Mouse (Mus musculus) common myeloid progenitor, adult 5-6 weeks (primary cell): Measurements from ENCODE around the gene Abcc3. TPM values are rescaled to one million over a fixed set of nuclear protein-coding genes. Genes with fewer than 3 reads are reported as not detected.
"Not testable (repeated sequence)": the region's sequence is repeated elsewhere in the genome, so short reads cannot be mapped to it uniquely, and the experiment has no call there.

Source experiments
- ATAC-seq: replicated peaks from 2 replicates; pipeline ENCODE4 v1.8.0; 2016; ENCODE audit warnings: low read depth, mild to moderate bottlenecking, moderate TSS enrichment, inconsistent platforms; ENCODE audit not compliant: poor library complexity, severe bottlenecking
- total RNA-seq: library from RNA; stranded (forward); fragments of 200-1000, 187-1606 nt; gene quantifications from 2 replicates; pipeline ENCODE4 v1.2.3, GENCODE M21; 2017

Abcc3 gene
- total RNA-seq, 1 experiment from 2014 or later: 0.27 TPM

DNA sequence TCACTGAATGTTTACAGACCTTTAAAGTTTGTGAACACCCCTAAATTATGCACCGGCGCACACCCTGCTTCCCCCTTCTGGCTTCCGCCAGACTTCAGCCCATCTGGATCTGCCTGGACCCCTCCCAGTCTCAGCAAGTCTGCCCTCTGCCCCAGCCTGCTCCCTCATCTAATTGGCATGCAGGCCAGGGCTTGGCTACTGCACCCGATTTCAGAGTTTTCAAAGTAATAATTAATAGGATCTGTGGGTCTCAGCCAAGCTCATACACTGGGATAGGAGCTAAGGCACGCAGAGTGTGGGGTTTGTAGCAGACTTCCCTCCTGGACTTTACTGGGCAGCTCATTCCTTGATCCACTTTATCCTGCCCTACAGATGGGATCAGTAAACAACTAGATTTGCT is 11.4 kb upstream of the Abcc3 start:
- ATAC-seq: no peak

DNA sequence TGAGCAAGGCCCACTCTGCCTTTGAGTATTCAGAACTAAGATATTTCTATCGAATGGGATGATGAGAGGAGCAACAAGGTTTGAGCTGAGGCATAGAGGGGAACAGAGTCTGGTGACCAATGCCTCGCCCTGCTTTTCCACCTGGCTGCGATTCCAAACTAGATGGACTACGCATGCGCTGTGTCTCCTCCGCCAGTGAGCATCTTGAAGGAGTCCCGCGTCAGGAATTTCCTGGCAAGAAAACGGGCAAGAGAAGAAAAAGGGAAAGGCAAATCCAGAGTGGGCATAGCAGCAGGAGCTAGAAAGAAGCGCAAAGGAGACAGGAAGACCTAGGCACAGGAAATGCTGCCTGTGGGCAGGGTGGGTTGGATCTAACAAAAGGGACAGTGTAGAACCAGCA is 11.0 kb upstream of the Abcc3 start:
- ATAC-seq: no peak

DNA sequence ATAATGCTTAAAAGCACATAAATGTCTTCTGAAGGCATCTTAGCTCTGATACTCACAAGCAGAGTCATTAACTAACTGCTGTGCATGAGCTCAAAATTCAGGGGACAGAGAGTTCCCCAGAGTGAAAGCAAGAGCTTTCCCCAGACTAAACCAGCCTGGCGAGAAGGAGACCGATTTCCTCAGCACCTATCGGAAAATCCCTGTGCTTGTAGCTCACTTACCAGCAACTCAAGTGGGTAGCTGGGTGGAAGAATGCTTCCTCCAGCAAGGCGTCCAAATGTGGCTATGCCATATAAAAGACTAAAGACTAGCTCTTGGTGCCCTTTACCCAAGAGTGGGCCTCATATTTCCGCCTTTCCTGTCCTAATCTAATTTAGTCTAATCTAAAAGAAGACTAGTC is 9.9 kb upstream of the Abcc3 start:
- ATAC-seq: no peak

DNA sequence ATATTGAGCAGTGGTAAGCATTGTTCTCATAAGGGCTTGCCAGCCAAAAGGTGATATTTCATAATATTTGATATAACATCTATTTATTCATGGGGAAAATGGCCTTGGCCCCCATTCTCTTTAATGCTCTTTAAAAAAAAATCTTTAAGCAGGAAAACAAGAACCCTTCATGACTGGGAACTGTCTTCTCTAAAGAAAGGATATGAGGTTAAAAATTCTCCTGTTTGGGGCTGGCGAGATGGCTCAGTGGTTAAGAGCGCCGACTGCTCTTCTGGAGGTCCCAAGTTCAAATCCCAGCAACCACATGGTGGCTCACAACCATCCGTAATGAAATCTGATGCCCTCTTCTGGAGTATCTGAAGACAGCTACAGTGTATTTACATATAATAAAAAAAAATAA is 9.2 kb upstream of the Abcc3 start:
- not testable (repeated sequence) for ATAC-seq

DNA sequence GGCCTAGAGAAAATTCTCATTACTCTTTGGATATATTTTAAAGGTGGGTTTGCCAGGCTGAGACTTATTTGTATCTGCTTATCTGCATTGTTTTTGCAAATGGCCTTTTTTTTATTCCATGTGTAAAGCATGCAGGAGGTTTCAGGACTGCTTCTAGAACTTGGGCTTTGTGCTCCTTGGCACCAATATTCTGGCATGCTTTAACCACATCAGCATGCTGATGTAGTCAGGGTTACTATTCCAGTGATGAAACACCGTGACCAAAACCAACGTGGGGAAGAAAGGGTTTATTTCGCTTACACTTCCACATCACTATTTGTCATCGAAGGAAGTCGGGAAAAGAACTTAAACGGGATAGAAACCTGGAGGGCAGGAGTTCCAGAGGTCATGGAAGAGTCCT is 8.2 kb upstream of the Abcc3 start:
- no peak for ATAC-seq

DNA sequence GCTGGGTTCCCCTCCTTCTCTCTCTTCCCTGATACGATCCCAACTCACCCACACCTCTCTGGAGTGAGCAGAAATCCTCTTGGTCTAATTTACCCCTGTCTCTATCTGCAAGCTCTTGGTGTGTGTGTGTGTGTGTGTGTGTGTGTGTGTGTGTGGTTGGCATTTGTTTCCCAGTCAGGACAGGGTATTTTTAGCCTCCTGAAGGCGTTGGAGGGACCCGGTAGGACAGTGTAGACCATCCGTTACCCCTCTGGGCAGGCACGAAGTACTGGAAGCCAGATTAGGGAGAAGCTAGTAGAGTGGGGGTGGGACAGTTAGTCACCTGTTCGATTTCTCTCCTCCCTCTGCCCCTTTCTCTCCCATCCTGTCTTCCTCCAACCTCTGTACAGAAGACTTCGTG is 1.3 kb upstream of the Abcc3 start:
- ATAC-seq: no peak

DNA sequence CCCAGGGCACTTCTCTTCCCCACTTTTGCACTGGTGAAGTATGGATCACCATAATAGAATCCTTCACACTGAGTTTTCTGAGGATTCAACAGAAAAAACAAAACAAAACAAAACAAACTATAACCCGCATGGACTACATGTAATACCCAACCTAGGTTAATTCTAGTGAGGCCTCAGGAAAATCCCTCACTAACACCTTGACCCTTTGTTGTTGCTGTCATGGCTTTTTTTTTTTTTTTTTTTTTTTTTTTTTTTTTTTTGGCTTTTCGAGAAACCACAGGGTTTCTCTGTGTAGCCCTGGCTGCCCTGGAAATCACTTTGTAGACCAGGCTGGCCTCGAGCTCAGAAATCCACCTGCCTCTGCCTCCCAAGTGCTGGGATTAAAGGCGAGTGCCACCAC is 693 bp upstream of the Abcc3 start:
- ATAC-seq: not testable (repeated sequence)

DNA sequence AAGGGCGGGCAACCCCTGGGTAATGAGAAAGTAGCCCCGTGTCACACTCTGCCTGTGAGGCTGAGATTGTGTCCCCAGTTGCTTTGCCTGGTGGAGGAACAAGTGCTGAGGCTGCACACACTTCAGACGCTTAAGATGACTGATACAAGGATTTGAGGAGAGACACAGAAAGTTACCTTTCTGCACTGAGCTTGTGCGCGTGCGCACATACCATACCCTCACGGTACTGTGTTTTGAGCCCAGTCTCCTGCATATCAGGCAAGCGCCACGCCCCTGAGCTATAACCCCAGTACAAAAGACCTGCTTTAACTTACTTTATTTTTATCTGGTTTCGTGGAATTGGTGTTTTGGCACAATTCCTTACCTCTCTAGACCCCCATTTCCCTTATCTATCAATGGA is 1.1 kb downstream of the Abcc3 start:
- ATAC-seq: no peak

DNA sequence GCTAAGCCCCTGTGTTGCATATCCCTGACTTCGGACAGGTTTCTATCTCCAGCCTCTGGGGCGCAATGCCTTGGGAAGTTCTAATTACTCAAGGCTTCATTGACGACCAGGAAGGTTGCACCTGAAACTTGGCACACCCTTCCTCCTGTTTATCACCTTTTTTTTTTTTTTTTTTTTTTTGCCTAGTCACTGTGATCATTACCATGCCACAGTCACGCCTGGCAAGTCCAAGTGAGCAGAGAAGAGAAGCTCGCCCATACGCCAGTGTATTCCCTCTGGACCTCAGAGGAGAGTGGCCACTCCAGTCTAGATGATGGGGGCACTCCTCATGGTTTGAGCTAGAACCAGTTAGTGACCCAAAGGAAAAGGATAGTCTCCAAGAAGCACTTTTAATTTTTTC is 2.0 kb downstream of the Abcc3 start:
- no peak for ATAC-seq

DNA sequence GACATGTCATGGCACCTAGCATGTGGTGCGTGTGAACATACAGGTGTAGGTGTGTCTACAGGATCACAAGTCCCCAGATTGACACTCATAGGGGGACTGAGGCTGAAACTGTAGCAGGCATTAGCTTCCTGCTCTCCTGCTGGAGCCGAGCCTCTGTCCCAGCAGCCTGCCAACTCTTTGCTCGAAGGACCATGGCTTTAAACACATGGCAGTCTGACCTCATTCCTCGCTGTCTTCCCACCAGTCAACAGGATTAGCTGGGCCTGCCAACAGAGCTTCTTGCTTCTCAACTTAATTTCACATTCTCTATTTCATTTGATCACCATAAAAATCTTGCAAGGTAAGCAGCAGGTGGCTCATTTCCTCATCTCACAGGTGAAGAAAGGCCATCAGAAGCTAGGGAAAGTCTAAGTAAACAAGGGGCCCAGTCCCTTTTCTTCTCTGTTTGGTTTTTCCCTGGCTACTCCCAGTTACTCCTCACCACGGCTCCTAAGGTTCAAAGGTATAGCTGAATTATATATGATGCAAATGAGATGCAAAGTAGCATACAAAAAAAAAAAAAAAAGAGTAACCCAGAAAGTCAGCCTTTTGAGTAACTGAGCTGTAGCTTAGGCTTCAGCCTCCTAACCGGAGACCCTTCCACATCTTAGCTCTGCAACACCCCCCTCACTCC is 2.9 kb downstream of the Abcc3 start:
- no peak for ATAC-seq

DNA sequence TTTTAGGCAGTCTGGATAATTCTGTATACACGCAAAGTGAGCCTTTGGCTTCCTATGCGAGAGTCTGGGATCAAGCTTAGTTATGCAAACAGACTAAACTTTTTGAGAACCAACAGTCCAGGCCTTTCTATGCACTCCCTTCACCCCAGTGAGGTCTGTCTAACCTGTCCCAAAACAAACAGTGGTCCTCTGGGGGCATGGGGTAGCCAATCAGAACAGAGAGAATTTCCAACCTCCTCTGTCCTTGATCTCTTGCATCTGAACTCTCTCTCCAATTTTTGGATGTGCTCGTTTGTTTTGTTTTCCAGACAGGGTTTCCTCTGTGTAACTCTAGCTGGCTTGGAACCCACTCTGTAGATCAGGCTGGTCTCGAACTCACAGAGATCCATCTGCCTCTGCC is 3.8 kb downstream of the Abcc3 start:
- no peak for ATAC-seq

DNA sequence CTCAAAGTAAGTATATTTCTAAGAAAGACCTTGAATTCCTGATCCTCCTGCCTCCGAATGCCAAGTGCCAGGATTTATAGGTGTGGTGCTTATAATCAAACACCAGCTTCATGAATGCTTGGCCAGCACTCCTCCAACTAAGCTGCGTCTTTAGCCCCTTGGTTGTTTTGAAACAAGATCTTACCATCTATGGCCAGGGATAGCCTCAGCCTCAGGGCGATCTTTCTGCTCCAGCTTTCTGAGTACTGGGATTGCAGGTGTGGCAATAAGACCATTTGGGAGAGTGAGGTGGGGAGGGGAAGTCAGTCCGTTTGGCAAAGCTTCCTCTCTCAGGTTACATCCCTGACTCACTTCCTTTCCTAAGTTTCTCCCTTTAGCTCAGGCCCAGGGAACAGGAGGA is 5.0 kb downstream of the Abcc3 start:
- no peak for ATAC-seq

DNA sequence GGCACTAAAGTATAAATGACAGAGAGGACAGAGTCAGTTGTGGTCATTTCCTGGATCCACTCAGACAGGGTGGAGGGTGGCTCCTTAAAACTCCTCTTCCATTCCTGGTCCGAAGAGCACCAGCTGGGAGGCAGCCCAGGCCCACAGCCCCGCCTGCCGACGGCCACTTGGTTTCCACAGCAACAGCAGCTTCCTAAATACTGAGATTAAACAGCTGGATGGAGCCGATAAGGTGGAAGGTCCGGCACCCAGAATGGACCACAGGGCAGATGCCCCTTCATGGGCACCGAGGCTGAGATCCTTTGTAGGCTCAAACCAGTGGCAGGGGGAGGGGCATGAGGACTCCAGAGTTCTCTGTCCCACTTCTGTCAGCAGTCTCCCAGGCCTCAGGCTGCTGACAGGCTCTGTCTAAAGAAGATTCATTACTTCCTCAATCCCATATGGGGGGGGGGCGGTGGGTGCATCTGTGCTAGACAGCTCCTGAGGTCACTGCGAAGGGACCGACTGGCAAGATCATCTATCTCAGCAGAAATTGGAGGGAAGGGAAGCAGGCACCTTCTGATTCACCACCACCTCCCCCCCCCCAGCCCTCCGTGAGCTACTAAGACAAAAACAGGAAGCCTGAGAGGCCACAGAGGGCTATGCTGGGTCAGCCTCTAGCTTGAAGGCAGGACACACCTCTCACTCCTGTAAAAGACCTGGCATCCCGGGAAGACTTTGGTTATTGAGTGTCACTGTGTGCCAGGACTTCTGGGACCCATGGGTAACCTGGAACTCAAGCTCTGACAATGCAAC is 6.6 kb downstream of the Abcc3 start:
- peak; percentile 88 for ATAC-seq

DNA sequence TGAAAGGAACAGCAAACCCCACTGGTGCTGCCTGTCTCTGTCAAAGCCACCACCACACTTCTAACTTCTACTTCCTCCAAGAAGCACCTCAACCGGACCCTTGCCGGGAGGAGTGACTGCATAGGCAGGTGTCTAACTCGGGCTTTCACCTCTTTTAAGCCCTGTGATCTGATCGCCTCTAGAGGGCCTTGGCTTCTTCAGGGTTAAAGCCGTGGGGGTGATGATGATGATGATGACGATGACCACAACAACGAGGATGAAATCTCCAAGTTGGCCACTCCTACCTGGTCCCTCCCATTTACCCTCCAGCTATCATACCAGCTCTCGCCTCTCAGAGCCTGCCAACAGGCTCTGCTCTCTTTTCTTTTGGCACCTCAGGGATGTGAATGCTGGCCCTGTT is 13.1 kb downstream of the Abcc3 start:
- no peak for ATAC-seq

DNA sequence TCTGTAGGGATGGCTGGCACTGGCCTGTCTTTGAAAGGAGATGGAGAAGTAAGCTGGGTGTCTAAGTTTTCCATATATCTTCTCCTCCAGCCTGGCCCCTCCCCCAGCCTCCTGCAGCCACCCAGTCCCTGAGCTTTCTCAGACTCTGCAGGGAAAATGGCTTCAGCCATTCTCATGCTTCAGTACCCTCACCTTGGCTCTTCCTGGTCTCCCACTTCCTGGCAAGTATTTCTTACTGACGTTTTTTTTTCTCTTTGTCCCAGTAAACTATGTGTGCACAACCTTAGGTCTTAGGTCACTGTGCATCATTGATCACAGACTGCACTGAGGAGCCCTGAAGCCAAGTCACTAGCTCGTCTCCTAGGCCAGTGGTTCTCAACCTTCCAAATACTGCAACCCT is 13.7 kb downstream of the Abcc3 start:
- no peak for ATAC-seq

DNA sequence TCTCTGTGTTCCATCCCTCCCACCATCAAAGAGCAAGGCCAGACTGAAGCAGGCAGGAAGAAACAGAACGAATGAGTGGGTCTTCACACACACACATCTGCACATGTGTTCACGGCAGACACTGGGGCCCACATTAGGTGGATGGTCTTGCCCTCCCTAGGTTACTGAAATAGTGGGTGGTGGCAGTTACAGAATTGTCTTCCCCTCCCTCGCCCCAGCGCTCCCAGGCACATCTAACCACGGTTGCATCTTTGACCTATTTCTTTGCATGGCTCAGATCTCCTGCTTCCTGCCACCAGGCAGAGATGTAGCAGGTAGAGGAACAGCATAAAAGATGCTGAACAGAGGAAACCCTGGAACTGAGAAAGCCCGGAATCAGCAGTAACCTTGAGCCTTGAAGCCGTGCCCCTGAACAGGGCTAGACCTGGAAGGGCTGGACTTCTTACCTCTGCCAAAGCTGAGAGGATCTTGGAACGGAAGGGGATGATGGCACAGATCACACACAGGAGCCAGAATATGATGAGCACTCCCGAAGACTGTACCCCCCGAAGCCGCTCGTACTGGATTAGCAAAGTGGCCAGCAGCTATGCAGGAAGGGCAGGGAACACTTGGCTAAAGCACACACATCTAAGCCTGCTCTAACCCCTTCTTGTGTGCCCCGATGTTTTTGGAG is 18.4 kb downstream of the Abcc3 start:
- ATAC-seq: no peak

DNA sequence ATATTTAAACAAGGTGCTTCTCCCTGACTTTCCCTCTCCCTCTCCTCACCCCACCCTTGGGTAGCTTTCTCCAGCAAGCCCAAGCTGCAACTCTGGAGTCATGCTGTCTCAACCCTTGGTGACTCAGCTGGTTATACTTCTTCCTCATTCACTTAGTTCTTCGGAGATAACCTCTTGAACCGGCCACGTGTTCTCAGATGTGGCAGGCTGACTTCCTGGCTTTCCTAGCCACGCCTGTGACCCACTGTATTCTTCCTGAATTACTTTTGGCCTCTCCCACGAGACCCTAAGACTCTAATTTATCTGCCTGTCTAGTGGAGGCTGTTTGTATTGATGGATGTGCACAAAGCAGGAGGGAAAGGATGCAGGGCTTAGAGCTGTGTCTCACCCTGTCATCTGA is 22.0 kb downstream of the Abcc3 start:
- ATAC-seq: peak; percentile 94

DNA sequence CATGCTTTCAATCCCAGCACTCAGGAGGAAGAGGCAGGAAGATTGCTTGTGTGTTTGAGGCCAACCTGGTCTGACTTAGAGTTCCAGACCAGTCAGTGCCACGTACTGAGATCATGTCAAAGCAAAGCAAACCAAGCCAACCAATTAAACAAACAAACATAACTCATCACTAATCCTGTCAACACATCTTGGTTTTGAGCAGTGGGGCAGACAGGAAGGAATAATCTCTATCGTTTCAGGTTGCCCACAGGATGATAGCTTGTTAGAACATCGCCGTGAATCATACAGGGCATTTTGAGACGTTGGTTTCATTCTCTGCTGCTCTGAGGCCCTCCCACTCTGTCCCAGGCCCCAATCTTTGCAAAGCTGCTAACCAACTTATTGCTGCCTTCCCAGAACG is 22.8 kb downstream of the Abcc3 start:
- no peak for ATAC-seq

DNA sequence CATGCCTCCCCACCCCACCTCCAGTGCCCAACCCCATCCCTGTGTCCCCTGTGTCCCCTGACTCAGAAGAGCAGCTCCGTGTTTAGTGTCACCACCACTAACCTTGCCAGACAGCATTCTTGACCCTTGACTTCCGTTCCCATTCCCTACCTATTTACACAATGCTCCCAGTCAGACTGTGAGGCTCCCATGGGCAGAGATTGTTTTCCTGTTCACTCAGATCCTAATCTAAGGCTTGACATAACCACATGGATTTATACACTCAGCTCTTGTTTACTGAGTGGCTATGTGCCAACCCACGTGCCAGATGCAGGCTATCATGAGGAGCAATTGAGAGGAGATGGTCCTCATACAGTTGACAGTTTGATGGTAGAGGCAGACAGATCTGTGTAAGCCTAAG is 27.5 kb downstream of the Abcc3 start:
- no peak for ATAC-seq

DNA sequence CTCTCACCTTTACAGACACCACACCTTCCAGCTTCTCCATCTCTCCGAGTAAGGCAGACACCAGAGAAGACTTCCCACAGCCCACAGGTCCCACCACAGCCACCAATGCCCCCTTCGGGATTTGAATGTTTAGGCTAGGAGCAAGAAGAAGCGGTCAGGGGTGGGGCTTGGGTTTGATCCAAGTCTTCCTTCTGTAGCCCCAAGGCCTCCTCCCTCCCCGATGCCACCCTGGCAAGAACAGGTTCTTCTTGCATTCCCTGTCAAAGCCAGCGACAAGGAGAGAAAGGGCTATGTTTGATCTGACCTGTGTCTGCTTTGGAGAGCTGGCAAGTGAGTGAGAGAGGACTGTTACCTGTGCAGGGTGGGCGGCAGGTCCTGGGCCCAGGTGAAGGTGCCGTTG is 29.1 kb downstream of the Abcc3 start:
- no peak for ATAC-seq

DNA sequence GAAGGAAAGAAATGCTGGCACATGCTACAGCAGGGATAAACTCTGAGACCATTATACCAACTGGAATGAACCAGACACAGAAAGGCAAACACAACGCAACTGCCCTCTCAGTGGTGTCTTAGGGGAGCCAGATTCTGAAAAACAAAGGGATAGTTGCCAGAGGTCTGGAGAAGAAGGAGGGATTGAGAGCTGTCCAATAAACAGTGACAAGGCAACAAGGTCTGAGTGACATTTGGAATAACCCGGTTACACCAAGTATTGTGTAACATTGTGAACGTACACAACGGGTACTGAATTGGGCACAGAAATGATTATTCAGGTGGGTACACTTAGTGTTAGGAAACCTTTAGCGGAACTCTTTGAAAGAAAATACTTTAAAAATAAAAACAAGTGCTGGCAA is 30.7 kb downstream of the Abcc3 start:
- no peak for ATAC-seq
